Mouse (Mus musculus) liver, adult 2 months (tissue): ENCODE data around the gene Olfr1201.

Experiments
- CTCF ChIP-seq: fragments of 200-500 bp; IDR thresholded peaks from 2 replicates; pipeline ENCODE4 v1.5.1; 2011; ENCODE audit warnings: low read depth, low read length, control low read depth
- POLR2A ChIP-seq: fragments of 200-500 bp; IDR thresholded peaks from 2 replicates; pipeline ENCODE4 v1.6.1; 2011; ENCODE audit warnings: low read length, control low read depth; ENCODE audit not compliant: insufficient read depth; ENCODE audit errors: extremely low read depth

DNA sequence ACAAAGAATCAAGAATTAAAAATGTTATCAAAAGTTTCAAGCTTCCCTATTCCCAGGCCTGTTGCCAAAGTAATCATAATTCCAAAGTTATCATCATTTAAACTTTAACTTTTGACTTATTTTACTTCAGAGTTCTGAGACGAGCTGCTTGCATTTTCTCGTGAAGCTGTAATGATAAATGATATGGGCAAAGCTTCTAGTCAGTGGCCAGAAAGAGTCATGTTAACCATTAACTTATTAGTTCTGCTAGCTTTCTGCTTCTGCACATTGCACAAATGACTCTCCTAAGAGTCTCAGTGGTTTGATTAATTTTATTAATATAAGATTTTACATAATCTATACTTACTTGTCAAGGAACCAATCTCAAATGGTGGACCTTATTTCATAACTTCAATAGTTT is 45.6 kb downstream of the Olfr1201 start:
- TF ChIP-seq POLR2A: no peak
- no peak for TF ChIP-seq CTCF
